8 mouse cellular contexts compared by ENCODE assay signal in genomic region chr5:135188214-135188554, GRCm38 (mm10). TPM values are rescaled to one million over a fixed set of nuclear protein-coding genes. Genes with fewer than 3 reads are reported as not detected.
DNase-seq lines count a peak whose midpoint lies in the region; ATAC-seq and TF ChIP-seq lines count a peak whose summit lies in the region.

No protein-coding gene starts in this region.

- peak overlapping the region; percentile 99 for H3K27ac ChIP-seq in heart, adult 2 months
- H3K27ac ChIP-seq in forebrain, embryonic 11.5 days (ENCODE audit: low read depth, low read length) = peak overlapping the region; percentile 97
- peak overlapping the region; percentile 96 for H3K27ac ChIP-seq in liver, embryonic 13.5 days

- 2% methylated on average over 8 of the region's 8 CpGs for WGBS in heart, adult 2 months
- 3% methylated on average over 8 of the region's 8 CpGs for WGBS in forebrain, embryonic 11.5 days
- WGBS in liver, embryonic 13.5 days (ENCODE audit: insufficient replicate concordance) = under 1% methylated on average over 8 of the region's 8 CpGs

- no peaks in the 10 kb centered on the region for H3K27me3 ChIP-seq in heart, adult 2 months (ENCODE audit: control insufficient read depth, insufficient read depth, low read length)
- no peaks in the 10 kb centered on the region for H3K27me3 ChIP-seq in forebrain, embryonic 11.5 days (ENCODE audit: control insufficient read depth, insufficient read depth, low read length)
- H3K27me3 ChIP-seq in liver, embryonic 13.5 days = no peaks in the 10 kb centered on the region

- no peaks in the 10 kb centered on the region; the same call in none of the 2 replicates for H3K79me2 ChIP-seq in heart, adult 2 months (replicated peaks; ENCODE audit: control insufficient read depth, insufficient read depth, low read length)

- no peak for DNase-seq in heart, adult 2 months
- DNase-seq in heart, postnatal 14 days = no peak
- peak; percentile 41 for DNase-seq in 416B (ENCODE audit: low read depth)
- DNase-seq in forebrain, embryonic 11.5 days (ENCODE audit: low spot score) = no peak
- DNase-seq in liver, embryonic 13.5 days = no peak
- DNase-seq in thymus, postnatal 14 days = no peak
- no peak for DNase-seq in adrenal gland, postnatal 25 days
- DNase-seq in right cerebral cortex, postnatal 25 days = no peak

- no peaks in the 10 kb centered on the region for H3K9me3 ChIP-seq in forebrain, embryonic 11.5 days (ENCODE audit: control insufficient read depth, low read length)
- H3K9me3 ChIP-seq in liver, embryonic 13.5 days (replicated peaks) = no peaks in the 10 kb centered on the region

- H3K9ac ChIP-seq in heart, adult 2 months (ENCODE audit: low read depth, low read length) = peak overlapping the region; percentile 86
- peak overlapping the region; percentile 100 for H3K9ac ChIP-seq in forebrain, embryonic 11.5 days (ENCODE audit: low read length)
- peak overlapping the region; percentile 98 for H3K9ac ChIP-seq in liver, embryonic 13.5 days

- TF ChIP-seq EP300 in heart, adult 2 months (IDR thresholded peaks at IDR 0.05; ENCODE audit: insufficient read depth, low read depth, low read length) = no peak

- H3K4me2 ChIP-seq in forebrain, embryonic 11.5 days (ENCODE audit: low read depth, low read length, severe bottlenecking) = peak overlapping the region; percentile 70
- H3K4me2 ChIP-seq in liver, embryonic 13.5 days = peak overlapping the region; percentile 83

- intact Hi-C loops in heart, adult 2 months (cut with DNase I) = loop anchor here (5.0 kb wide), 1 partner anchor 176 kb away; no protein-coding TSS in a partner anchor
- intact Hi-C loops in heart, postnatal 14 days (cut with DNase I) = loop anchor here (5.0 kb wide), 1 partner anchor 41 kb away; the partner anchor contains the start of gene Tbl2

- peaks cover 26% of the 10 kb centered on the region for H3K36me3 ChIP-seq in heart, adult 2 months (ENCODE audit: control insufficient read depth, insufficient read depth, low read length)
- no peaks in the 10 kb centered on the region for H3K36me3 ChIP-seq in forebrain, embryonic 11.5 days (ENCODE audit: control insufficient read depth, insufficient read depth, low read length)
- peaks cover 38% of the 10 kb centered on the region for H3K36me3 ChIP-seq in liver, embryonic 13.5 days

- TF ChIP-seq POLR2A in heart, adult 2 months (IDR thresholded peaks at IDR 0.05; ENCODE audit: insufficient read depth, low read depth, low read length) = no peak

- ATAC-seq in forebrain, embryonic 11.5 days (replicated peaks; ENCODE audit: low FRiP score) = no peak
- ATAC-seq in liver, embryonic 13.5 days (ENCODE audit: low read depth) = no peak

- no peak for TF ChIP-seq CTCF in heart, adult 2 months (IDR thresholded peaks at IDR 0.05)

- H3K4me3 ChIP-seq in heart, adult 2 months = peak overlapping the region; percentile 87
- H3K4me3 ChIP-seq in forebrain, embryonic 11.5 days (ENCODE audit: low read depth, low read length) = peak overlapping the region; percentile 99
- H3K4me3 ChIP-seq in liver, embryonic 13.5 days (replicated peaks) = peak overlapping the region; percentile 99

- H3K4me1 ChIP-seq in heart, adult 2 months (ENCODE audit: control insufficient read depth, insufficient read depth, low read length) = peaks cover 1% of the 10 kb centered on the region
- H3K4me1 ChIP-seq in forebrain, embryonic 11.5 days (replicated peaks; ENCODE audit: control insufficient read depth, insufficient read depth, low read length) = peaks cover 7% of the 10 kb centered on the region
- peaks cover 60% of the 10 kb centered on the region for H3K4me1 ChIP-seq in liver, embryonic 13.5 days (replicated peaks)

RNA-seq across cellular contexts. Expression of gene Baz1b, which starts 1.1 kb away (rescaled TPM):
- total RNA-seq in heart, adult 2 months (2021) = 10 to 100 TPM; 42.3 to 46.1 TPM
- 13.9 and 20.8 TPM in 2 replicates for polyA plus RNA-seq in heart, adult 2 months (2012; rRNA removed)
- total RNA-seq in heart, postnatal 14 days (2021) = 10 to 100 TPM; 43.1 to 44.9 TPM
- 76.3 and 83.6 TPM in 2 replicates for polyA plus RNA-seq in forebrain, embryonic 11.5 days (2014; fragmentation: Nextera tagmentation; extraction: Ambion mirVana)
- 21.4 and 23.8 TPM in 2 replicates for polyA plus RNA-seq in liver, embryonic 13.5 days (2015; fragmentation: Nextera tagmentation; extraction: Ambion mirVana)
- total RNA-seq in adrenal gland, postnatal 25 days (2021) = 85.7 and 114 TPM in 2 replicates

RNA-seq across cellular contexts. Expression of gene Bcl7b, which starts 20.1 kb away (rescaled TPM):
- 10 to 100 TPM; 40.3 to 44.1 TPM for total RNA-seq in heart, adult 2 months (2021)
- polyA plus RNA-seq in heart, adult 2 months (2012; rRNA removed) = 37.5 and 37.6 TPM in 2 replicates
- total RNA-seq in heart, postnatal 14 days (2021) = 10 to 100 TPM; 30.0 to 33.1 TPM
- polyA plus RNA-seq in forebrain, embryonic 11.5 days (2014; fragmentation: Nextera tagmentation; extraction: Ambion mirVana) = 43.8 and 46.8 TPM in 2 replicates
- 34.5 and 41.1 TPM in 2 replicates for polyA plus RNA-seq in liver, embryonic 13.5 days (2015; fragmentation: Nextera tagmentation; extraction: Ambion mirVana)
- 63.2 and 64.0 TPM in 2 replicates for total RNA-seq in adrenal gland, postnatal 25 days (2021)

RNA-seq across cellular contexts. Expression of gene Tbl2, which starts 38.7 kb away (rescaled TPM):
- 10 to 100 TPM in 1 of 2 experiments, 1 to 10 TPM in 1; 9.9 to 10.6 TPM for total RNA-seq in heart, adult 2 months (2021)
- polyA plus RNA-seq in heart, adult 2 months (2012; rRNA removed) = 5.8 and 8.8 TPM in 2 replicates
- 10 to 100 TPM; 12.3 to 13.5 TPM for total RNA-seq in heart, postnatal 14 days (2021)
- polyA plus RNA-seq in forebrain, embryonic 11.5 days (2014; fragmentation: Nextera tagmentation; extraction: Ambion mirVana) = 24.5 and 25.8 TPM in 2 replicates
- polyA plus RNA-seq in liver, embryonic 13.5 days (2015; fragmentation: Nextera tagmentation; extraction: Ambion mirVana) = 13.1 and 13.6 TPM in 2 replicates
- 31.5 and 46.0 TPM in 2 replicates for total RNA-seq in adrenal gland, postnatal 25 days (2021)
